Mouse (Mus musculus) thymus, adult 2 months (tissue): ENCODE data around the gene Rrad. TPM values are rescaled to one million over a fixed set of nuclear protein-coding genes. Genes with fewer than 3 reads are reported as not detected.
"Not testable (repeated sequence)": the region's sequence is repeated elsewhere in the genome, so short reads cannot be mapped to it uniquely, and the experiment has no call there.

Experiments used
- DNase-seq: peaks from one replicate; pipeline ENCODE4 v3.0.0; 2021
- H3K27ac ChIP-seq: fragments of 200-500 bp; 2 replicates; pipeline ENCODE4 v1.5.1; 2012; ENCODE audit warnings: low read length, control low read depth; ENCODE audit not compliant: control insufficient read depth, insufficient read depth
- H3K27me3 ChIP-seq: fragments of 200-500 bp; 2 replicates; pipeline ENCODE4 v1.6.1; 2012; ENCODE audit warnings: mild to moderate bottlenecking, low read length, moderate library complexity, mixed read lengths; ENCODE audit not compliant: control insufficient read depth, insufficient read depth
- H3K36me3 ChIP-seq: fragments of 200-500 bp; 2 replicates; pipeline ENCODE4 v1.6.1; 2012; ENCODE audit warnings: mild to moderate bottlenecking, low read length, moderate library complexity; ENCODE audit not compliant: control insufficient read depth, insufficient read depth
- H3K4me1 ChIP-seq: fragments of 200-500 bp; replicated peaks from 2 replicates; pipeline ENCODE4 v1.6.1; 2012; ENCODE audit warnings: low read length; ENCODE audit not compliant: control insufficient read depth, insufficient read depth
- H3K4me3 ChIP-seq: fragments of 200-500 bp; 2 replicates; pipeline ENCODE4 v1.5.1; 2012; ENCODE audit warnings: mild to moderate bottlenecking, low read length, control low read depth, moderate library complexity; ENCODE audit not compliant: control insufficient read depth, insufficient read depth
- CTCF ChIP-seq: fragments of 200-500 bp; IDR thresholded peaks from 2 replicates; pipeline ENCODE4 v1.5.1; 2012; ENCODE audit warnings: mild to moderate bottlenecking, control low read depth, low read length, moderate library complexity, borderline replicate concordance; ENCODE audit not compliant: control insufficient read depth, poor library complexity, insufficient read depth; ENCODE audit errors: extremely low read depth
- POLR2A ChIP-seq: fragments of 200-500 bp; IDR thresholded peaks from 2 replicates; pipeline ENCODE4 v1.6.1; 2012; ENCODE audit warnings: mild to moderate bottlenecking, low read length, control low read depth, moderate library complexity; ENCODE audit not compliant: control insufficient read depth, poor library complexity, insufficient read depth; ENCODE audit errors: extremely low read depth
- WGBS: fragments of 180-500 bp; shearing (Covaris S2); methylation state at CpG from one replicate; pipeline ENCODE4 v1.1.7; 2018; 5-methylcytosine and 5-hydroxymethylcytosine counted together
- polyA plus RNA-seq: library from polyadenylated mRNA; depleted of rRNA; stranded (reverse); fragments of >200 nt; gene quantifications from 2 replicates; pipeline ENCODE4 v1.2.3, GENCODE M21; 2012; rRNA removed

Rrad gene
- polyA plus RNA-seq = 25.2 and 36.1 TPM in 2 replicates

DNA sequence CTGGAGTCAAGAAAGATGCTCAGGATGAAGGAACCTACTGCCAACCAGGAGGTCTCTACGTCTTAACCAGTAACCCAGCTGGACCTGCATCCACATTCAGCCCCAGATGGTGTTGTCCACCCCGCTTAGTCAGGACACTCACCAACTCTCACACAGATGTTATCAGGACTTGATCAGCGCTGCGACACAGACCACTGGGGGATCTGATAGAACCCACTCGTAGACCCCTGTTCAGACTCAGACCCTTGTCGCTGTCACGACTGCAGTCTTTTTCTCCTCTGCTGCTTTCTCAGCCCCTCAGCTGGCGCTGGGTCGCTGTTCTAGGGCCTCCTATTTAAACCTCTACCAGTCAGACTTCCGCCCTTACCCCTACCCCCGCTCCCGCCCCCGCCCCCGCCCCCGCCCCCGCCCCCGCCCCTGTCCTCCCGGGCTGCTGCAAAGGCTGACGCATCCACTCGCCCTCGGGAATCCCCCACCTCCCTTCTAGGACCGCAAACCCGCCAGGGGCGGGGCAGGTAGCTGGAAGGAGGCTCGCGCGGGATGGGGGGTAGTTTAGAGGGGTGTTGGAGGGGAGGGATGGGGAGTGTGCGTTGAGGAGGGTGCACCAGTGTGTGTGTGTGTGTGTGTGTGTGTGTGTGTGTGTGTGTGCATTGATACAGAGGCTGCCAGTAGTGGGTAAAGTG, at the start of gene Rrad:
TSS of gene Rrad (minus strand) at position 347 of the 683 bp plus-strand sequence.
- Histone ChIP-seq H3K36me3 (no peaks in the 10 kb centered on the region), H3K27me3 (no peaks in the 10 kb centered on the region), H3K27ac (peak within 1 kb of the TSS; percentile 52), H3K4me1 (peaks cover 23% of the 10 kb centered on the region), H3K4me3 (peak within 1 kb of the TSS; percentile 64)
- TF ChIP-seq POLR2A (peak; percentile 43; the same call in 1 of the 2 replicates), CTCF (no peak)
- peak; percentile 84 for DNase-seq
- WGBS = 1% methylated on average over 21 of the region's 28 CpGs

DNA sequence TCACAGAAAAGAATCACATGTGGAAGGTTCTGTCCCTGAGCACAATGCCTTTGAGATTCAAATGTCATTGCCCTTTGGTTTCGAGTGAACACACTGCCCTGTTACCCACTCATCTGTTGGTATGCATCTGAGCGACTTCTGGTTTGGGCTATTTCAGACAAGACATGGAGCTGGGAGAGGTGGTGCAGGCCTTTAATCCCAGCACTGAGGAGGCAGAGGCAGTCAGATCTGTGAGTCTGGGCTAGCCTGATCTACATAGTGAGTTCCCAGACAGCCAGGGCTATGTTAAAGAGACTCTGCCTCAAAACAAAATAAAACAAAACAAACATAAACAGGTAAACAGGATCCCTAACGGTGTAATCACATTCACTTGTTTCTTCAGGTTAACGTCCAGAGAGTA, 24.5 kb upstream of the Rrad start:
- Histone ChIP-seq H3K36me3 (no peaks in the 10 kb centered on the region), H3K4me3 (no peak overlapping the region), H3K27ac (no peak overlapping the region), H3K4me1 (no peaks in the 10 kb centered on the region), H3K27me3 (no peaks in the 10 kb centered on the region)
- DNase-seq = no peak
- TF ChIP-seq CTCF (no peak), POLR2A (no peak)
- WGBS = 92% methylated on average over 4 of the region's 4 CpGs

DNA sequence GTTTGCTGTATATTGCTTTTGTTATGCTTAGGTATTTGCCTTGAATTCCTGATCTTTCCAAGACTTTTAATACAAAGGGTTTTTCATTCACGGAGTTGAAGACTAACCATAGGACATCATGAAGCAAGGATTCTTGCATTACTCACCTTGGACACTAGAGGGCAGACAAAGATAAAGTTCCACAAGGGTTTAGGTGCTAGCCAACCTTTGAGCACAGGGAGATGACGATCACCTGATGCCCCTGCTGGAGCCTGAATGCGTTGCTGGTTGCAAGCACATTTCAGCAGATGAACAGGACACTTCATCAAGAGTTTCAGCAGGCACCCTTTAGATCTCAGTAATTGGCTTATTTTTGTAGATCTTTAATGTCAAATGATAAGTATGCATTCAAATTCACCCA, 23.9 kb upstream of the Rrad start:
- no peak for TF ChIP-seq POLR2A
- peak; percentile 52; the same call in 1 of the 2 replicates for TF ChIP-seq CTCF
- H3K27ac ChIP-seq = no peak overlapping the region
- under 1% methylated on average over 3 of the region's 3 CpGs for WGBS
- no peaks in the 10 kb centered on the region for H3K4me1 ChIP-seq
- peak; percentile 80 for DNase-seq
- no peak overlapping the region for H3K4me3 ChIP-seq
- H3K27me3 ChIP-seq = no peaks in the 10 kb centered on the region
- H3K36me3 ChIP-seq = no peaks in the 10 kb centered on the region

DNA sequence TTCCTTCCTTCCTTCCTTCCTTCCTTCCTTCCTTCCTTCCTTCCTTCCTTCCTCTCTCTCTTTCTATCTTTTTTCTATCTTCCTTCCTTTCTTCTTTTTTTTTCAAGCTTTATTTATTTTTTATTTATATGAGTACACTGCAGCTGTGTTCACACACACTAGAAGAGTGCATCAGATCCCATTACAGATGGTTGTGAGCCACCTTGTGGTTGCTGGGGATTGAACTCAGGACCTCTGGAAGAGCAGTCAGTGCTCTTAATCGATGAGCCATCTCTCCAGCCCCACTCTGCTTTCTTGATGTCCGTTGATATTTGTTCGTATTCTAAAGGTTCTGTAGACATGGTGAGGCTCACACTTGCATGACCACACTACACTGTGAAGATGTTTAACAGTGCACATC, 13.1 kb upstream of the Rrad start:
- not testable (repeated sequence) for H3K27me3 ChIP-seq, H3K36me3 ChIP-seq, DNase-seq, H3K4me3 ChIP-seq, H3K27ac ChIP-seq
- 75% methylated on average over 3 of the region's 3 CpGs for WGBS
- H3K4me1 ChIP-seq = peaks cover 16% of the 10 kb centered on the region

DNA sequence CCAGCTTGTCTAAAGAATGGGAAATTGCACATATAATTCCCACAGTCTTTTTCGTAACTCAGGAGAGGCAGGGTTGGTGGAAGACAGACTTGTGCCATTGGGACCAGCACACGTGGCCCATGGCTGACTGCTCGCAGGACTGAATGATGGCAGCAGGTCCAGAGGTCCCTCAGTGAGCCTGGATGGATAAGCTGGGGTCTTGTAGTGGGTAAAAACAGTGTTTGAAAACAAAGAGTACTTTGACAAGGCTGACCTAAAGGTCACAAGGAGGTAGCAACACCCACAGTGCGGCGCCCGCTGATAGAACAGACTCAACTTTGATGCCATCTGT, 11.2 kb upstream of the Rrad start:
- no peak overlapping the region for H3K27ac ChIP-seq
- TF ChIP-seq CTCF = no peak
- TF ChIP-seq POLR2A = no peak
- no peaks in the 10 kb centered on the region for H3K27me3 ChIP-seq
- no peak overlapping the region for H3K4me3 ChIP-seq
- peaks cover 6% of the 10 kb centered on the region; the same call in 1 of the 2 replicates for H3K36me3 ChIP-seq
- WGBS = 81% methylated on average over 6 of the region's 6 CpGs
- no peak for DNase-seq
- peaks cover 16% of the 10 kb centered on the region for H3K4me1 ChIP-seq

DNA sequence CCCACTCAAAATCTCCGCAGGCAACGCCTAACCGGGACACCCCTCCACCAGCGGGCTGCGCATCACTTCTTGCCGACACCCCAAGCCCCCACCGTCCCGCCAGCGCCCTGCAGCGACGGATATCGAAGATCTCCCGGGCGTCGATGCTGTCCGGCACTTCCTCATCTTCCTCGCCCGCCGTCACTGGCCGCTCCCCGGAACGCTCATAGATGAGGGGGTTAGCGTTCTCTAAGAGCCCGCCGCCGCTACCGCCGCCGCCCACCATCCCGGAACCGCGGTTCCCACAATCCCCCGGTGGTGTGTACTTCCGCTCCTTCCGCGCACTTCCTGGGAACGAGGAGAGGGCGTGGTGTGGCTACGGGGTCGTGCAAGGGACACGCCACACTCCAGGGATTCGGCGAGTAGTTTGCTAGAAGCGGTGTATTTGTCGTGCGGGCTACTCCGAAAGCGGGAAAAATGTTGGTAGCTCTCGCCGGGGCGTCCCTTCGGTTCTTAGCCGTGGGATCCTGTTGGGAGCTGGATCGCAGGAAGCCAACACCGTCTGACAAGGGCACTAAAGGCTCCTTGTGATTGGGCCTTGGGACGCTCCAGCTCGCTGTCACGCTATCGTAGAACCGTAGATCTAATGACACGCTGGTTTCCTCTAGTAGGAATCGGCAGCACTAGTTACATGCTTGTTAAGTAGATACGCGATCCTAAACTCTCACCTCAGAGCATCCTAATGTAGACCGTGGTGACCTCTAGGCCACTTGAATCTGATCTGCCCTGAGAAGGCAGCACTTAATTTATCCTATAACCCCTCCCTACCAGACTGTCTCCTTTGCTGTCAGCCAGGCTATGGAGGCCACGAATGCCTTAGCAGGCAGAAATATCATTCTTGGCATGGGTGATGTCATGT, 10.5 kb upstream of the Rrad start, which contains the start of gene Ciao2b:
TSS of gene Ciao2b (minus strand) at position 540 of the 898 bp plus-strand sequence.
- Histone ChIP-seq H3K4me3 (peak within 1 kb of the TSS; percentile 94), H3K36me3 (peaks cover 6% of the 10 kb centered on the region; the same call in 1 of the 2 replicates), H3K4me1 (peaks cover 16% of the 10 kb centered on the region), H3K27me3 (no peaks in the 10 kb centered on the region), H3K27ac (no peak within 1 kb of the TSS)
- WGBS = under 1% methylated on average over 66 of the region's 66 CpGs
- TF ChIP-seq CTCF (no peak), POLR2A (peak; percentile 80)
- peak; percentile 90 for DNase-seq
